Mouse (Mus musculus) skeletal muscle tissue, adult 2 months (tissue): ENCODE measurements around the gene Plpp7.

Source experiments
- DNase-seq: peaks from one replicate; pipeline ENCODE4 v3.0.0-alpha.2; 2012; ENCODE audit warnings: low read depth, low spot score

Gene Plpp7

GRCm38 (mm10) chr2:32095351-32096121, at the start of gene Plpp7:
Plpp7 (plus strand) TSS chr2:32095528.
- peak; percentile 94 for DNase-seq

GRCm38 (mm10) chr2:32046009-32046408, 49.3 kb upstream of the Plpp7 start:
- no peak for DNase-seq

GRCm38 (mm10) chr2:32047323-32047722, 48.0 kb upstream of the Plpp7 start:
- DNase-seq, result no peak

- DNase-seq, result no peak
These were observed 43.5 kb upstream of the Plpp7 start for GRCm38 (mm10) chr2:32051791-32052190.

GRCm38 (mm10) chr2:32052418-32052817, 42.9 kb upstream of the Plpp7 start:
- no peak for DNase-seq

- DNase-seq, result no peak
These were observed 39.9 kb upstream of the Plpp7 start for GRCm38 (mm10) chr2:32055357-32055965.

GRCm38 (mm10) chr2:32056524-32056923, 38.8 kb upstream of the Plpp7 start:
- DNase-seq, result no peak

- no peak for DNase-seq
These were observed 38.0 kb upstream of the Plpp7 start for GRCm38 (mm10) chr2:32057360-32057759.

- no peak for DNase-seq
These were observed 37.5 kb upstream of the Plpp7 start for GRCm38 (mm10) chr2:32057794-32058193.

- DNase-seq, result no peak
These were observed 37.1 kb upstream of the Plpp7 start for GRCm38 (mm10) chr2:32058241-32058640.

- DNase-seq, result no peak
These were observed 36.6 kb upstream of the Plpp7 start for GRCm38 (mm10) chr2:32058716-32059115.

- no peak for DNase-seq
These were observed 35.7 kb upstream of the Plpp7 start for GRCm38 (mm10) chr2:32059613-32060012.

GRCm38 (mm10) chr2:32060228-32060805, 35.0 kb upstream of the Plpp7 start:
- DNase-seq, result no peak

- DNase-seq, result no peak
These were observed 34.1 kb upstream of the Plpp7 start for GRCm38 (mm10) chr2:32061189-32061588.

- DNase-seq, result no peak
These were observed 33.4 kb upstream of the Plpp7 start for GRCm38 (mm10) chr2:32061722-32062505.

GRCm38 (mm10) chr2:32062626-32063410, 32.5 kb upstream of the Plpp7 start:
- no peak for DNase-seq

GRCm38 (mm10) chr2:32063451-32064151, 31.7 kb upstream of the Plpp7 start:
- no peak for DNase-seq

GRCm38 (mm10) chr2:32064913-32065312, 30.4 kb upstream of the Plpp7 start:
- DNase-seq, result peak; percentile 70

GRCm38 (mm10) chr2:32065371-32065791, 29.9 kb upstream of the Plpp7 start:
- DNase-seq, result no peak

- no peak for DNase-seq
These were observed 29.3 kb upstream of the Plpp7 start for GRCm38 (mm10) chr2:32066005-32066404.
